Mouse (Mus musculus) G1E (cell line): ENCODE measurements around the gene Slc22a14. TPM values are rescaled to one million over a fixed set of nuclear protein-coding genes. Genes with fewer than 3 reads are reported as not detected.

Experiments
- ATAC-seq: 2 replicates; pipeline ENCODE4 v1.8.0; 2016; ENCODE audit warnings: mild to moderate bottlenecking; ENCODE audit not compliant: insufficient number of reproducible peaks, poor library complexity, low FRiP score, severe bottlenecking; ENCODE audit errors: extremely low read depth
- DNase-seq: peaks from one replicate; pipeline ENCODE4 v3.0.0; 2012; ENCODE audit warnings: low spot score
- H3K27me3 ChIP-seq: 2 replicates; pipeline ENCODE4 v1.6.1; 2012; ENCODE audit warnings: mild to moderate bottlenecking, low read length, inconsistent platforms; ENCODE audit not compliant: insufficient read depth
- H3K36me3 ChIP-seq: replicated peaks from 2 replicates; pipeline ENCODE3; 2012; ENCODE audit warnings: mild to moderate bottlenecking, inconsistent platforms
- H3K4me1 ChIP-seq: 2 replicates; pipeline ENCODE4 v1.6.1; 2012; ENCODE audit warnings: low read depth, low read length, inconsistent platforms, mixed read lengths; ENCODE audit not compliant: insufficient read depth
- H3K4me3 ChIP-seq: 2 replicates; pipeline ENCODE4 v1.5.1; 2012; ENCODE audit warnings: low read depth, mild to moderate bottlenecking, inconsistent platforms, low read length, moderate library complexity, mixed read lengths
- H3K9me3 ChIP-seq: replicated peaks from 2 replicates; pipeline ENCODE4 v1.6.1; 2012; ENCODE audit warnings: inconsistent platforms
- CTCF ChIP-seq: IDR thresholded peaks from 2 replicates; pipeline ENCODE4 v1.5.1; 2012; ENCODE audit warnings: low read depth, low read length, inconsistent platforms, mixed read lengths
- GATA1 ChIP-seq: IDR thresholded peaks from 2 replicates; pipeline ENCODE4 v1.6.1; 2012; ENCODE audit warnings: borderline replicate concordance, low read length, inconsistent platforms, mixed read lengths
- GATA2 ChIP-seq: IDR thresholded peaks from 2 replicates; pipeline ENCODE4 v1.6.1; 2012; ENCODE audit warnings: low read depth, low read length, inconsistent platforms, borderline replicate concordance
- POLR2AphosphoS5 ChIP-seq: IDR thresholded peaks from 2 replicates; pipeline ENCODE4 v1.6.1; 2012; ENCODE audit warnings: low read depth, low read length, inconsistent platforms; ENCODE audit not compliant: insufficient replicate concordance
- TAL1 ChIP-seq: conservative IDR thresholded peaks from 2 replicates; pipeline ENCODE4 v1.6.1; 2012; ENCODE audit warnings: low read depth, low read length, inconsistent platforms, mixed read lengths
- polyA plus RNA-seq: library from polyadenylated mRNA; stranded (reverse); fragments of >175 nt; gene quantifications from 2 replicates; pipeline ENCODE4 v1.2.3, GENCODE M21; 2012
- total RNA-seq, 2 experiments: library from RNA; stranded (forward) in 1 of 2; stranded (reverse) in 1 of 2; fragments of 200-1000 nt in 1 of 2; fragments of >200 nt in 1 of 2; fragmentation: Nextera tagmentation in 1 of 2; gene quantifications; 2 replicates each; pipeline ENCODE4 v1.2.3; 2014 to 2017

The Slc22a14 gene
- total and polyA plus RNA-seq, 3 experiments = not detected

DNA sequence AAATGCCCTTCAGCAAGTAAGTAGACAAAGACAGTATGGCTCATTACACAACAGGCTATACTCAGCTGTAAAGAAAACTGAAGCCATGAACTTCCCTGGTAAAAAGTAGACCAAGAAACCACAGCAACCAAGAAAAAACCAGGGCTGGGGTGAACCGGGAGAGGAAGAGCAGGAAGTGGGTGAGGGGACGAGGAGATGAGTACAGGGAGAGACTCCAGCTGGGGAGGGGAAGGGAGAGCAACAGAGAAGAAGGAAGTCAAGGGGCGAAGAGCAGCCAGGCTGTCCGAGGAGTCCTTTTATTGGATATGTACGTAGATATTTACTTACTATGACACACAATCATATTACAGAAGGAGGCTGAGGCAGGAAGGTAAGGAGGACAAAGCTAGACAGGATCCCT lies 117.4 kb downstream of the Slc22a14 start:
- Histone ChIP-seq H3K9me3 (no peaks in the 10 kb centered on the region), H3K27me3 (no peaks in the 10 kb centered on the region), H3K4me1 (no peaks in the 10 kb centered on the region), H3K4me3 (no peak overlapping the region), H3K36me3 (peaks cover 90% of the 10 kb centered on the region)
- no peak for DNase-seq
- no peak for ATAC-seq
- TF ChIP-seq CTCF = no peak
- TF ChIP-seq GATA2 = no peak
- TF ChIP-seq GATA1 = no peak
- TF ChIP-seq POLR2AphosphoS5 = no peak
- no peak for TF ChIP-seq TAL1

GRCm38 (mm10) chr9:119246826-119247225 lies 118.5 kb downstream of the Slc22a14 start:
- H3K4me3 ChIP-seq = no peak overlapping the region
- no peak for TF ChIP-seq GATA2
- TF ChIP-seq TAL1 = no peak
- TF ChIP-seq GATA1 = no peak
- no peak for TF ChIP-seq POLR2AphosphoS5
- no peak for TF ChIP-seq CTCF
- H3K27me3 ChIP-seq = no peaks in the 10 kb centered on the region
- no peak for ATAC-seq
- peaks cover 91% of the 10 kb centered on the region for H3K36me3 ChIP-seq
- no peaks in the 10 kb centered on the region for H3K4me1 ChIP-seq
- DNase-seq = no peak
- no peaks in the 10 kb centered on the region for H3K9me3 ChIP-seq

DNA sequence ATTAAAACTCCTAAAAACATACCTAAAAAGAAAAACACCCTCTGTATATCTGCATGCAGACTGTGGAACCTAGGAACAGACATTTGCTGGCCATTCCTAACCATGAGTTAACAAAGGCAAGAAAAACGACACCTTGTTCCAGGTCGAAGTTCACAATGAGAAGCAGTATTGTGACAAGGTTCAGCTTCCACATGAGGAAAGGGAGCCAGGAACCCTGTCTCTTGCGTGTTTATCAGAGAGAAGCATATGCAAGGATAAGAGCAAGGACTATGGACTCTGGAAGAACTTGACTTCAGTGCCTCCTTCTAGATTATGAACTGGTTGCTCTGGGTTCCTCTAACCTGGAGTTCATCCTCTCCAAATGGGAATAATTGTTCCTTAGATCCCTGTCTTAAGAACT lies 121.4 kb downstream of the Slc22a14 start:
- no peaks in the 10 kb centered on the region for H3K9me3 ChIP-seq
- TF ChIP-seq POLR2AphosphoS5 (no peak), GATA2 (no peak), TAL1 (no peak), CTCF (no peak), GATA1 (no peak)

GRCm38 (mm10) chr9:119241169-119241865 lies 124.0 kb downstream of the Slc22a14 start:
- DNase-seq (no peak), ATAC-seq (no peak)
- H3K36me3 ChIP-seq = peaks cover 78% of the 10 kb centered on the region
- H3K4me1 ChIP-seq = no peaks in the 10 kb centered on the region
- no peak for TF ChIP-seq TAL1
- no peak for TF ChIP-seq POLR2AphosphoS5
- TF ChIP-seq GATA2 = no peak
- TF ChIP-seq CTCF = no peak
- TF ChIP-seq GATA1 = no peak
- H3K4me3 ChIP-seq = no peak overlapping the region
- no peaks in the 10 kb centered on the region for H3K27me3 ChIP-seq
- no peaks in the 10 kb centered on the region for H3K9me3 ChIP-seq

More for the DNA sequence above, 121.4 kb downstream of the Slc22a14 start:
- Histone ChIP-seq H3K4me3 (no peak overlapping the region), H3K4me1 (no peaks in the 10 kb centered on the region), H3K27me3 (no peaks in the 10 kb centered on the region), H3K36me3 (peaks cover 91% of the 10 kb centered on the region)
- DNase-seq = no peak
- ATAC-seq = no peak

DNA sequence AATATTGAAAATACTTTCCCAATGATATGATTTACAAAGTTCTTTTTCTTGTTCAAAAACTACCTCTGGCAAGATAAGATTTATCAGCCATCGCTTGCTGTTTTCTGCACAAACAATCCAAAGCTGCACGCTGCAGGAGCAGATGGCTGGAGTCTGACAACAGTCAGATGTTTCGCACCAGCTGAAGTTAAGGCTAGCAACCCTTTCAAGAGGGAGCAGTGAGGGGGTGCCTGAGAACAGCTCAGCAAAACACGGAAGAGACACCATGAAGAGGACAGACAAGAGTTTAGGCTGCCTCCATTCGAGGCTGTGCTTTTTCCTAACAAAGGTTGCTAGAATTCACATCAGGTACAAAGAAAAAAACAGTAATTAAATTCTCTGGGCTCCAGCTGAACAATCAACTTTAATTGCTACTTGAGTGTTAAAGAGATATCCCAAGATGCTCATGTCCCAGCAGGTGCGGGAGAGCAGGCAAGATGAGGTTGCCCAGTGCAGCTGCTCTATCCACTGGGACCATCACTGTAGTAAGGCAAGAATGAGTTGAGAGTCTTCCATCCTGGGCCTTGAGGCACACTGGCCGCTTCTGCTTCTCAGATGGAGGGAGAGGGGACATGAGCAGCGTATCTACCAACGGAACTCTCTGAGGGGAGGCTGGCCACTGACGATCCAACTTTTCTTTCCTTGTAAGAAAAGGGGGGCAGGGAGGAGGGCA lies 124.9 kb downstream of the Slc22a14 start:
- Histone ChIP-seq H3K27me3 (no peaks in the 10 kb centered on the region), H3K36me3 (peaks cover 71% of the 10 kb centered on the region), H3K4me3 (no peak overlapping the region), H3K9me3 (no peaks in the 10 kb centered on the region), H3K4me1 (no peaks in the 10 kb centered on the region)
- DNase-seq (no peak), ATAC-seq (no peak)
- TF ChIP-seq GATA1 (no peak), TAL1 (no peak), GATA2 (no peak), CTCF (no peak), POLR2AphosphoS5 (no peak)

DNA sequence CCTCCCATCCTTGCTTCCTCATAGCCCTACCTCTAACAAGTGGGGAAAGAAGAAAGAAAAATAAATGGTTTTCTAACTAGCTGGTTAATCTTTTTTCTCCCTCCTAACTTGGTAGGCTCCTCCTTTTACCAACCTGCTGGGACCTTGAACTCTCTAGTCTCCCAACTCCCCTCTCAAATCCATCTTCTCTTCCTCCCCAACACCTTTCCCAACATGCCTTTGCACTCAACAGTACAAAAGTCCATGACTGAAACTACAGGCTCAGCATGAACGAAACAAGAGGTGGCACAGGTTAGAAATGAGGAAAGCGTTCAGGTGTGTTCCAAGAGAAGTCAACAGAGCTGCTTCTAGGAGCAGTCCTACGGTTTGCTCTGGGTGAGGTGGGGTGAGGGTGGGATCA lies 126.1 kb downstream of the Slc22a14 start:
- TF ChIP-seq TAL1 (no peak), POLR2AphosphoS5 (no peak), GATA1 (no peak), GATA2 (no peak), CTCF (no peak)
- peaks cover 62% of the 10 kb centered on the region for H3K36me3 ChIP-seq
- no peak for ATAC-seq

More for the DNA sequence above, 126.1 kb downstream of the Slc22a14 start:
- Histone ChIP-seq H3K4me3 (no peak overlapping the region), H3K27me3 (no peaks in the 10 kb centered on the region), H3K9me3 (no peaks in the 10 kb centered on the region), H3K4me1 (no peaks in the 10 kb centered on the region)
- DNase-seq = no peak
